Mouse (Mus musculus) forebrain, embryonic 14.5 days (tissue): ENCODE measurements around the gene 4931422A03Rik. TPM values are rescaled to one million over a fixed set of nuclear protein-coding genes. Genes with fewer than 3 reads are reported as not detected.

ENCODE experiments used
- ATAC-seq: fragments of 200-750 bp; cut with Nextera tagmentation; 2 replicates; pipeline ENCODE4 v1.8.0; 2017; ENCODE audit warnings: mild to moderate bottlenecking, moderate library complexity
- DNase-seq: peaks from one replicate; pipeline ENCODE4 v3.0.0-alpha.2; 2015; ENCODE audit warnings: low spot score
- H3K27ac ChIP-seq: fragments of 300-500 bp; sonication (generic); 2 replicates; pipeline ENCODE4 v1.5.1; 2014; ENCODE audit warnings: low read depth, mild to moderate bottlenecking, control low read depth, low read length, moderate library complexity
- H3K27me3 ChIP-seq: fragments of 300-500 bp; sonication (generic); replicated peaks from 2 replicates; pipeline ENCODE4 v1.6.1; 2014; ENCODE audit warnings: low read length, control low read depth, mixed read lengths; ENCODE audit not compliant: control insufficient read depth, insufficient read depth
- H3K36me3 ChIP-seq: fragments of 300-500 bp; sonication (generic); 2 replicates; pipeline ENCODE4 v1.6.1; 2014; ENCODE audit warnings: low read length, control low read depth; ENCODE audit not compliant: control insufficient read depth, insufficient read depth
- H3K4me1 ChIP-seq: fragments of 300-500 bp; sonication (generic); 2 replicates; pipeline ENCODE4 v1.6.1; 2014; ENCODE audit warnings: antibody characterized with exemption, low read length, control low read depth; ENCODE audit not compliant: control insufficient read depth, insufficient read depth
- H3K4me2 ChIP-seq: fragments of 300-500 bp; sonication (generic); 2 replicates; pipeline ENCODE4 v1.6.1; 2014; ENCODE audit warnings: mild to moderate bottlenecking, control low read depth, low read length
- H3K4me3 ChIP-seq: fragments of 300-500 bp; sonication (generic); 2 replicates; pipeline ENCODE4 v1.5.1; 2014; ENCODE audit warnings: low read depth, low read length, control low read depth
- H3K9ac ChIP-seq: fragments of 300-500 bp; sonication (generic); 2 replicates; pipeline ENCODE4 v1.6.1; 2014; ENCODE audit warnings: mild to moderate bottlenecking, low read length, control low read depth, moderate library complexity
- H3K9me3 ChIP-seq: fragments of 300-500 bp; sonication (generic); replicated peaks from 2 replicates; pipeline ENCODE4 v1.6.1; 2016; ENCODE audit warnings: low read length, control low read depth, mixed read lengths; ENCODE audit not compliant: control insufficient read depth
- WGBS: fragments of 180-500 bp; shearing (Covaris S2); extraction: QIAGEN DNeasy Blood & Tissue Kit; methylation state at CpG from one replicate; pipeline ENCODE4 v1.1.7; 2014; 5-methylcytosine and 5-hydroxymethylcytosine counted together
- polyA plus RNA-seq: library from polyadenylated mRNA; unstranded; fragments of >200 nt; fragmentation: Nextera tagmentation; extraction: Ambion mirVana; gene quantifications from 2 replicates; pipeline ENCODE4 v1.2.1, GENCODE M21; 2014

The 4931422A03Rik gene
- polyA plus RNA-seq, 1 experiment from 2014 or later: 0.67 TPM

DNA sequence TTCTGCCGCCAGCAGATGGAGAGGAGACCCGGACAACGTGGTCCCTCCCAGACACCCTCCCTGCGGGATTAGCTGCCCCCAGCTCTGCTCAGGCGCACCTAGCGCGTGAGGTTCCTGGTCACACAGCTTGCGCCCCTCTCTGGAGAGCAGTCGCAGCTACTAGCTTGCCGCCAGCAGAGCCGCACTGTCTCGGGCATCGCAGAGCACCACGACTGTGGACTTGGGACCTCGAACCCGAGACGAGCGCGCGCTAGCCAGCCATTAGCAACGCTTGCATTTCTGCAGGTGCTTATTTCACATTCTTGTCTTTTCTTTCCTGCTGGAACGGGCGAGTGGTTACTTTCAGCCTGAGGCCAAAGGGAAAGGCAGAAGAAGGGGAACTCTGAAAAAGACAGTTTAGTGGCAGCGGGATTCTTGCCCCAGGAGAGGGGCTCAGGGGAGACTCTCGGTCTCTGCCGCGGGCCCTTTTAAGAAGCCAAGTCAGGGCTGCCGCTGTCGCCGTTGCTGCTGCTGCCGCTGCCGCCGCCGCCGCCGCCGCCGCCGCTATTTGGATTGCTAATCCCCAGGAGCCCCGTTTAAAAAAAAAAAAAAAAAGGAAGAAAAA, 58.6 kb downstream of the 4931422A03Rik start:
- peaks cover 5% of the 10 kb centered on the region; the same call in 1 of the 2 replicates for H3K4me1 ChIP-seq
- peak overlapping the region; percentile 71 for H3K4me3 ChIP-seq
- DNase-seq (peak; percentile 69), ATAC-seq (peak; percentile 77)
- peaks cover 7% of the 10 kb centered on the region; the same call in 1 of the 2 replicates for H3K27me3 ChIP-seq
- under 1% methylated on average over 40 of the region's 40 CpGs for WGBS
- peak overlapping the region; percentile 35; the same call in 1 of the 2 replicates for H3K27ac ChIP-seq
- no peaks in the 10 kb centered on the region for H3K36me3 ChIP-seq
- H3K9ac ChIP-seq: peak overlapping the region; percentile 91
- H3K4me2 ChIP-seq: peak overlapping the region; percentile 68
- no peaks in the 10 kb centered on the region for H3K9me3 ChIP-seq

DNA sequence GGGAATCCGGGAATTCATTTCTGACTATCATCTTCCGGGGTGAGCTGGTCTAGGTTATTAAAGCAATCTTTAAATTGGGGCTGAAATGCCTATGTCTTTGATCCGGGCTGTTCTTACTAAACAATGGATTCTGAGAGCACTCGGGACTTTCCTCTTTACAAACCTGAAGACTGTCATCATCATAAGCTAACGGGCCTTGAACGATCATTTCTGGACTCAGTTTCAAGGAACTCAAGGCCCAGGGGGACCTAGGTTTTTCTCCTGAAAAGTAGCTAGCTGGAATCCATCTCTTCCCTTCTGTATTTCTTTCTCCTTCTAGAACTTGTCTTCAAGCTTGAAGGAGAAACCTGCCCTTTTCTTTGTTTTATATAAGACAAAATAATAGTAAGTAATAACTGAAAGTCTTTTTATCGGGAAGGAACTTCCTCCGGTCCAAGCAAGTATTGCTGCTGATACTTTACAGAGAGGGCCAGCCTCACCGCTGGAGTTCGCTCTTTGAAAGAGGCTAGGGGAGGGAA, 59.2 kb downstream of the 4931422A03Rik start:
- Histone ChIP-seq H3K36me3 (no peaks in the 10 kb centered on the region), H3K4me2 (peak overlapping the region; percentile 68), H3K9ac (peak overlapping the region; percentile 91), H3K27ac (0 out of 2 replicates have a peak overlapping the region, but pooled peaks have one; percentile 35), H3K4me1 (peaks cover 5% of the 10 kb centered on the region; the same call in 1 of the 2 replicates), H3K27me3 (peaks cover 7% of the 10 kb centered on the region; the same call in 1 of the 2 replicates), H3K9me3 (no peaks in the 10 kb centered on the region), H3K4me3 (peak overlapping the region; percentile 71)
- 18% methylated on average over 10 of the region's 10 CpGs for WGBS
- ATAC-seq: no peak
- DNase-seq: no peak

DNA sequence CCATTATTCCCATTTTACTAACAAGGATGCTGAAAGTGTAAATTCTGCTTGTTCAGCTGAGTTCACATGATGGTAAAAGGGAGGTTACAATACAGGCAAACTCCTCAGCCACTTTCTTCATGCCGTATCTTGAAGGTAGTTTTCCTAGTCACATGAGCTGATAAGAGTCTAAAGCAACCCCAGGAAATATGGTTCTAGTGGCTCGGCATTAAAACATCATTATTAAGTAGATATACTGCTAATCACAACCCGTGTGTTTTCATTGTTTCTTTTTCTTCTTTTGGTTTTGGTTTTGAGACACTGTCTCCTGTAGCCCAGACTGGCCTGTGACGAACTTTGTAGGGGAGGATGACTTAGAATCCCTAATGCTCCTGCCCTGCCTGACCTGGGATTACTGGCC, 60.0 kb downstream of the 4931422A03Rik start:
- H3K4me1 ChIP-seq: peaks cover 5% of the 10 kb centered on the region; the same call in 1 of the 2 replicates
- no peak overlapping the region for H3K4me2 ChIP-seq
- DNase-seq (no peak), ATAC-seq (no peak)
- H3K4me3 ChIP-seq: no peak overlapping the region
- 80% methylated on average over 4 of the region's 4 CpGs for WGBS
- H3K27ac ChIP-seq: no peak overlapping the region
- no peaks in the 10 kb centered on the region for H3K9me3 ChIP-seq
- peaks cover 7% of the 10 kb centered on the region; the same call in 1 of the 2 replicates for H3K27me3 ChIP-seq
- no peak overlapping the region for H3K9ac ChIP-seq
- no peaks in the 10 kb centered on the region for H3K36me3 ChIP-seq

DNA sequence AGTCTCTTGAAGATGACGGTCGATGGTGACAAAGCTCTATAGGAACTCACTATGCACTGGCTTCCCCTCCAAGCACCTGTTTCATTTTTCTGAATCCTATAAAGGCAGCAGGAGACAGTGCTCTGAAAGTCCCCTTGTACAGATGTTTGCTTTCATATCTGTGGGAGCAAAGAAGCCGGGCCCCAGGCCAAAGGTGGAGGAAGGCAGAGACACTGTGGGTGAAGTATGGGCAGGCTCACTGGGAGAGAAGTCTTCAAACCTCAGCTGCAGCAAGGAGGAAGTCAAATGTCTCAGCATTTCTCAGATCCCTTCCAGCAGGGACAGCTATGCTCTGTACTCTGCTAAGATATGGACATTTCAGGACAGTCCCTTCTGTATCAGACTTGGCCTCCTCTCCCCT, 62.8 kb downstream of the 4931422A03Rik start:
- Histone ChIP-seq H3K9me3 (no peaks in the 10 kb centered on the region), H3K9ac (no peak overlapping the region), H3K36me3 (no peaks in the 10 kb centered on the region), H3K27ac (no peak overlapping the region), H3K4me3 (no peak overlapping the region), H3K27me3 (0 out of 2 replicates have a peak, but pooled peaks cover 4% of the 10 kb centered on the region), H3K4me2 (no peak overlapping the region), H3K4me1 (no peaks in the 10 kb centered on the region)
- 91% methylated on average over 3 of the region's 3 CpGs for WGBS
- DNase-seq: no peak
- no peak for ATAC-seq

- 53% methylated on average over 4 of the region's 4 CpGs for WGBS
- Histone ChIP-seq H3K9me3 (no peaks in the 10 kb centered on the region), H3K4me2 (no peak overlapping the region), H3K4me3 (no peak overlapping the region), H3K4me1 (no peaks in the 10 kb centered on the region), H3K27ac (no peak overlapping the region), H3K27me3 (no peaks in the 10 kb centered on the region), H3K36me3 (no peaks in the 10 kb centered on the region), H3K9ac (no peak overlapping the region)
- ATAC-seq (no peak), DNase-seq (no peak)
Observed at GRCm38 (mm10) chr2:103962349-103962748, 65.8 kb downstream of the 4931422A03Rik start.

DNA sequence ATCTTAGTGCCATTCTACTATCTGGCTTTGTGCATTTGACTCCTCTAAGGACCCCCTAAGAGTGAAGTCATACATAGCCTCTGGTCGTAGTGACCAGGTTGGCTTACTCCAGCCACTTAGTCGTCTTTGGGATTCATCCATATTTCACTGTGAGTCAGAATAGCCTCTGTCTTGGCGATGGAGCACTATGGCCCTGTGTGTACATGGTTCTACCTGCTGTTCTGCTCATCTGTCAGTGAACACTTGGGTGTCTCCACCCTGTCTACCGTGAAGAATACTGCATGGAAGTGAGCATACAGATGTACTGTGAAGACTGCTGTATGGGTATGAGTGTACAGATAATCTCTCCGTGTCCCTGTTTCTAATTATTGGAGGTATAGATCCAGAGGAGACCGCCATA, 68.6 kb downstream of the 4931422A03Rik start:
- no peaks in the 10 kb centered on the region for H3K4me1 ChIP-seq
- no peaks in the 10 kb centered on the region for H3K36me3 ChIP-seq
- 92% methylated on average over 6 of the region's 6 CpGs for WGBS
- H3K9ac ChIP-seq: no peak overlapping the region
- no peaks in the 10 kb centered on the region for H3K9me3 ChIP-seq
- no peak for ATAC-seq
- no peak overlapping the region for H3K27ac ChIP-seq
- DNase-seq: no peak
- H3K27me3 ChIP-seq: no peaks in the 10 kb centered on the region
- H3K4me2 ChIP-seq: no peak overlapping the region
- no peak overlapping the region for H3K4me3 ChIP-seq

DNA sequence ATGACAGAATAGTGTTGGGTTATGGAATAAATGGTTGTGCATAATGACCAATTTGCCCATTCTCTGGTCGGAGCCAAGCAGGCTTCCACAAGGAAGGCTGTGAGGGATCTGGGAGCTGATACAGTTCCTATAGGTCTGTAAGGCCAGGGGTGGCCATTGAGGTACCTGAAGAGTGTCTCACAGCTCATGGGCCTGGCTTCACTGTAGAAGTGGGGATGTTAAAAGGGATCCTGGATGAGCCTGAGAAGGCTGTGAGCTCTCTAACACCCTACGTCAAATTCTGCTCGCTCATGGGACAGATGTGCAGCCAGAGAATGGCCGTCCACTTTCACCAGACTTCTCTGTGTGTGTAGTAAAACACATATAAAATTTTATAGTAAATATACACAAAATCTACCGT, 69.1 kb downstream of the 4931422A03Rik start:
- H3K4me3 ChIP-seq: no peak overlapping the region
- no peaks in the 10 kb centered on the region for H3K36me3 ChIP-seq
- no peak for ATAC-seq

DNA sequence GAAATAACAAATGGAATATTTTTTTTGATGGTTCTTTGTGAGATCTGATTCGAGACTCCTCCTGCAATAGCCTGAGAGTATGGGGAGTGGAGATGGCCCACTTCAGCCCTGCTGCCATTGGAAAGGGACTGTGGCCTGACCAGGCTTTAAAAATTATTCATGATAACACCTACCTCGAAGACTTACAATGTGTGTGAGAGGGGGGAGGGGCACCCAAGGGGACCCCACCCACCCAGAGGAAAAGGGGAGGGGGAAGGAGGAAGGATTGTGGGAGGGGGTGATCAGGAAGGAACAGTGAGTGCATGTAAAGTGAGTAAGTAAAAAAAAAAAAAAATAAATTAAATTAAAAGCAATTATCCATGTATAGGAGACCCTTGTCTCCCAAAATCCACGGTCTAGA, 69.5 kb downstream of the 4931422A03Rik start:
- no peak overlapping the region for H3K9ac ChIP-seq
- H3K9me3 ChIP-seq: no peaks in the 10 kb centered on the region
- H3K4me1 ChIP-seq: no peaks in the 10 kb centered on the region
- 79% methylated on average over 3 of the region's 3 CpGs for WGBS
- no peak overlapping the region for H3K27ac ChIP-seq
- no peak overlapping the region for H3K4me2 ChIP-seq
- DNase-seq (no peak), ATAC-seq (no peak)
- H3K4me3 ChIP-seq: no peak overlapping the region
- no peaks in the 10 kb centered on the region for H3K36me3 ChIP-seq
- no peaks in the 10 kb centered on the region for H3K27me3 ChIP-seq

More for the DNA sequence above, 69.1 kb downstream of the 4931422A03Rik start:
- Histone ChIP-seq H3K27ac (no peak overlapping the region), H3K9ac (no peak overlapping the region), H3K4me1 (no peaks in the 10 kb centered on the region), H3K4me2 (no peak overlapping the region), H3K27me3 (no peaks in the 10 kb centered on the region), H3K9me3 (no peaks in the 10 kb centered on the region)
- DNase-seq: no peak
- 84% methylated on average over 5 of the region's 5 CpGs for WGBS
